Mouse (Mus musculus) kidney, adult 2 months (tissue): ENCODE results near the gene Glis1.

Experiments used
- CTCF ChIP-seq: fragments of 200-500 bp; conservative IDR thresholded peaks from 2 replicates; pipeline ENCODE4 v1.5.1; 2011; ENCODE audit warnings: low read depth, mild to moderate bottlenecking, control low read depth, low read length, moderate library complexity, mixed read lengths; ENCODE audit not compliant: insufficient read depth, insufficient read length
- POLR2A ChIP-seq: fragments of 200-500 bp; IDR thresholded peaks from one replicate; pipeline ENCODE4 v1.6.1; 2011; ENCODE audit warnings: low read depth, low read length, control low read depth

- TF ChIP-seq POLR2A (no peak), CTCF (peak; percentile 85)
Observed at GRCm38 (mm10) chr4:107453141-107453984, 19.0 kb downstream of the Glis1 start.
